Mouse (Mus musculus) midbrain, embryonic 13.5 days (tissue): ENCODE measurements around the gene Radil. TPM values are rescaled to one million over a fixed set of nuclear protein-coding genes. Genes with fewer than 3 reads are reported as not detected.

ENCODE experiments used
- ATAC-seq: fragments of 200-750 bp; cut with Nextera tagmentation; 2 replicates; pipeline ENCODE4 v1.8.0; 2017; ENCODE audit warnings: mild to moderate bottlenecking, moderate TSS enrichment, moderate library complexity
- H3K27ac ChIP-seq: fragments of 300-500 bp; sonication (generic); 2 replicates; pipeline ENCODE4 v1.5.1; 2015; ENCODE audit warnings: inconsistent platforms, mild to moderate bottlenecking, moderate library complexity
- H3K27me3 ChIP-seq: fragments of 300-500 bp; sonication (generic); 2 replicates; pipeline ENCODE4 v1.6.1; 2015; ENCODE audit warnings: mild to moderate bottlenecking, inconsistent platforms
- H3K36me3 ChIP-seq: fragments of 300-500 bp; sonication (generic); 2 replicates; pipeline ENCODE4 v1.6.1; 2015; ENCODE audit warnings: mild to moderate bottlenecking, inconsistent platforms
- H3K4me1 ChIP-seq: fragments of 300-500 bp; sonication (generic); replicated peaks from 2 replicates; pipeline ENCODE4 v1.6.1; 2015; ENCODE audit warnings: inconsistent platforms
- H3K4me2 ChIP-seq: fragments of 300-500 bp; sonication (generic); replicated peaks from 2 replicates; pipeline ENCODE4 v1.6.1; 2015; ENCODE audit warnings: moderate library complexity, mild to moderate bottlenecking, inconsistent platforms
- H3K4me3 ChIP-seq: fragments of 300-500 bp; sonication (generic); replicated peaks from 2 replicates; pipeline ENCODE4 v1.5.1; 2015; ENCODE audit warnings: mild to moderate bottlenecking, inconsistent platforms
- H3K9ac ChIP-seq: fragments of 300-500 bp; sonication (generic); replicated peaks from 2 replicates; pipeline ENCODE4 v1.6.1; 2015; ENCODE audit warnings: mild to moderate bottlenecking, inconsistent platforms
- H3K9me3 ChIP-seq: fragments of 300-500 bp; sonication (generic); 2 replicates; pipeline ENCODE4 v1.6.1; 2016; ENCODE audit warnings: mild to moderate bottlenecking, inconsistent platforms
- WGBS: fragments of 180-500 bp; shearing (Covaris S2); methylation state at CpG from one replicate; pipeline ENCODE4 v1.1.7; 2015; 5-methylcytosine and 5-hydroxymethylcytosine counted together
- polyA plus RNA-seq: library from polyadenylated mRNA; unstranded; fragments of >200 nt; fragmentation: Nextera tagmentation; extraction: Ambion mirVana; gene quantifications from 2 replicates; pipeline ENCODE4 v1.2.1, GENCODE M21; 2015

The Radil gene
- polyA plus RNA-seq, 1 experiment from 2014 or later, result 12.5 TPM

- Histone ChIP-seq H3K4me1 (peaks cover 10% of the 10 kb centered on the region; the same call in 1 of the 2 replicates), H3K9ac (no peak overlapping the region), H3K27me3 (no peaks in the 10 kb centered on the region), H3K4me3 (no peak overlapping the region), H3K9me3 (no peaks in the 10 kb centered on the region), H3K27ac (no peak overlapping the region), H3K4me2 (no peak overlapping the region), H3K36me3 (no peaks in the 10 kb centered on the region)
- 29% methylated on average over 3 of the region's 3 CpGs for WGBS
- no peak for ATAC-seq
These were observed 51.9 kb downstream of the Radil start for GRCm38 (mm10) chr5:142498964-142499363.

- Histone ChIP-seq H3K4me1 (peaks cover 6% of the 10 kb centered on the region; the same call in 1 of the 2 replicates), H3K9me3 (no peaks in the 10 kb centered on the region), H3K27me3 (no peaks in the 10 kb centered on the region), H3K4me3 (no peak overlapping the region), H3K36me3 (no peaks in the 10 kb centered on the region), H3K9ac (0 out of 2 replicates have a peak overlapping the region, but pooled peaks have one; percentile 16), H3K27ac (no peak overlapping the region; the same call in 1 of the 2 replicates), H3K4me2 (no peak overlapping the region)
- WGBS, result 56% methylated on average over 14 of the region's 14 CpGs
- ATAC-seq, result no peak
These were observed 55.4 kb downstream of the Radil start for GRCm38 (mm10) chr5:142495321-142496096.

GRCm38 (mm10) chr5:142493307-142493706, 57.6 kb downstream of the Radil start:
- Histone ChIP-seq H3K9ac (no peak overlapping the region), H3K27ac (no peak overlapping the region), H3K27me3 (no peaks in the 10 kb centered on the region), H3K9me3 (no peaks in the 10 kb centered on the region), H3K4me3 (no peak overlapping the region), H3K4me1 (peaks cover 4% of the 10 kb centered on the region; the same call in 1 of the 2 replicates), H3K36me3 (no peaks in the 10 kb centered on the region), H3K4me2 (no peak overlapping the region)
- 93% methylated on average over 3 of the region's 3 CpGs for WGBS
- no peak for ATAC-seq

- H3K4me2 ChIP-seq, result no peak overlapping the region
- ATAC-seq, result no peak
- 72% methylated on average over 9 of the region's 9 CpGs for WGBS
These were observed 60.8 kb downstream of the Radil start for GRCm38 (mm10) chr5:142489955-142490707.

GRCm38 (mm10) chr5:142486654-142487053, 64.2 kb downstream of the Radil start:
- Histone ChIP-seq H3K4me3 (no peak overlapping the region), H3K9ac (no peak overlapping the region)
- WGBS, result 73% methylated on average over 9 of the region's 9 CpGs

More at GRCm38 (mm10) chr5:142489955-142490707, 60.8 kb downstream of the Radil start:
- no peak overlapping the region for H3K4me3 ChIP-seq
- no peaks in the 10 kb centered on the region for H3K27me3 ChIP-seq
- no peak overlapping the region for H3K27ac ChIP-seq
- H3K9ac ChIP-seq, result no peak overlapping the region
- no peaks in the 10 kb centered on the region for H3K9me3 ChIP-seq
- no peaks in the 10 kb centered on the region for H3K36me3 ChIP-seq
- H3K4me1 ChIP-seq, result peaks cover under 1% of the 10 kb centered on the region; the same call in 1 of the 2 replicates

GRCm38 (mm10) chr5:142483581-142483980, 67.3 kb downstream of the Radil start:
- no peaks in the 10 kb centered on the region for H3K27me3 ChIP-seq
- no peak overlapping the region for H3K9ac ChIP-seq
- no peak for ATAC-seq
- H3K9me3 ChIP-seq, result no peaks in the 10 kb centered on the region
- WGBS, result 86% methylated on average over 5 of the region's 5 CpGs
- H3K27ac ChIP-seq, result no peak overlapping the region
- H3K4me1 ChIP-seq, result no peaks in the 10 kb centered on the region
- H3K4me3 ChIP-seq, result no peak overlapping the region
- no peak overlapping the region for H3K4me2 ChIP-seq
- no peaks in the 10 kb centered on the region for H3K36me3 ChIP-seq

More at GRCm38 (mm10) chr5:142486654-142487053, 64.2 kb downstream of the Radil start:
- Histone ChIP-seq H3K9me3 (no peaks in the 10 kb centered on the region), H3K4me1 (no peaks in the 10 kb centered on the region), H3K27ac (no peak overlapping the region), H3K36me3 (no peaks in the 10 kb centered on the region), H3K27me3 (no peaks in the 10 kb centered on the region), H3K4me2 (no peak overlapping the region)
- peak; percentile 40; the same call in 1 of the 2 replicates for ATAC-seq

GRCm38 (mm10) chr5:142482512-142482911, 68.4 kb downstream of the Radil start:
- Histone ChIP-seq H3K4me1 (no peaks in the 10 kb centered on the region), H3K27me3 (no peaks in the 10 kb centered on the region), H3K9me3 (no peaks in the 10 kb centered on the region), H3K4me2 (no peak overlapping the region), H3K4me3 (no peak overlapping the region), H3K36me3 (peaks cover under 1% of the 10 kb centered on the region; the same call in 1 of the 2 replicates), H3K9ac (no peak overlapping the region), H3K27ac (no peak overlapping the region)
- no peak for ATAC-seq
- 70% methylated on average over 2 of the region's 2 CpGs for WGBS

GRCm38 (mm10) chr5:142478829-142479435, 72.0 kb downstream of the Radil start:
- Histone ChIP-seq H3K4me3 (no peak overlapping the region), H3K4me1 (no peaks in the 10 kb centered on the region), H3K4me2 (peak overlapping the region; percentile 32), H3K27ac (no peak overlapping the region; the same call in 1 of the 2 replicates), H3K36me3 (peaks cover 32% of the 10 kb centered on the region), H3K9me3 (no peaks in the 10 kb centered on the region), H3K9ac (no peak overlapping the region), H3K27me3 (no peaks in the 10 kb centered on the region)
- ATAC-seq, result peak; percentile 70
- 36% methylated on average over 17 of the region's 17 CpGs for WGBS

GRCm38 (mm10) chr5:142477866-142478615, 72.9 kb downstream of the Radil start:
- no peaks in the 10 kb centered on the region for H3K4me1 ChIP-seq
- WGBS, result 86% methylated on average over 5 of the region's 5 CpGs
- no peak overlapping the region for H3K4me2 ChIP-seq
- ATAC-seq, result no peak
- no peak overlapping the region for H3K4me3 ChIP-seq
- no peaks in the 10 kb centered on the region for H3K9me3 ChIP-seq
- H3K27me3 ChIP-seq, result no peaks in the 10 kb centered on the region
- no peak overlapping the region for H3K27ac ChIP-seq
- H3K9ac ChIP-seq, result no peak overlapping the region
- H3K36me3 ChIP-seq, result peaks cover 34% of the 10 kb centered on the region

GRCm38 (mm10) chr5:142477346-142477745, 73.6 kb downstream of the Radil start:
- Histone ChIP-seq H3K27me3 (no peaks in the 10 kb centered on the region), H3K9me3 (no peaks in the 10 kb centered on the region), H3K9ac (no peak overlapping the region), H3K4me2 (no peak overlapping the region), H3K27ac (no peak overlapping the region), H3K4me1 (no peaks in the 10 kb centered on the region), H3K4me3 (no peak overlapping the region), H3K36me3 (peaks cover 41% of the 10 kb centered on the region)
- no peak for ATAC-seq
- WGBS, result 91% methylated on average over 12 of the region's 12 CpGs

GRCm38 (mm10) chr5:142475669-142476068, 75.2 kb downstream of the Radil start:
- Histone ChIP-seq H3K4me2 (no peak overlapping the region), H3K27ac (no peak overlapping the region), H3K4me1 (no peaks in the 10 kb centered on the region), H3K9me3 (no peaks in the 10 kb centered on the region), H3K4me3 (no peak overlapping the region), H3K27me3 (no peaks in the 10 kb centered on the region), H3K9ac (no peak overlapping the region), H3K36me3 (peaks cover 57% of the 10 kb centered on the region)
- no peak for ATAC-seq
- 80% methylated on average over 7 of the region's 7 CpGs for WGBS
